Mouse (Mus musculus) heart, postnatal 0 days (tissue): Measurements from ENCODE around the gene Mdga2. TPM values are rescaled to one million over a fixed set of nuclear protein-coding genes. Genes with fewer than 3 reads are reported as not detected.

Experiments
- ATAC-seq: fragments of 200-750 bp; cut with Nextera tagmentation; 2 replicates; pipeline ENCODE4 v1.8.0; 2017; ENCODE audit warnings: low read depth, moderate number of reproducible peaks, moderate library complexity; ENCODE audit not compliant: insufficient read depth
- DNase-seq: peaks from one replicate; pipeline ENCODE4 v3.0.0-alpha.2; 2016; ENCODE audit warnings: low spot score
- H3K27ac ChIP-seq: fragments of 300-500 bp; sonication (generic); 2 replicates; pipeline ENCODE4 v1.5.1; 2014; ENCODE audit warnings: low read depth, mild to moderate bottlenecking
- H3K27me3 ChIP-seq: fragments of 300-500 bp; sonication (generic); 2 replicates; pipeline ENCODE4 v1.6.1; 2014; ENCODE audit warnings: low read length, mixed read lengths; ENCODE audit not compliant: control insufficient read depth, insufficient read depth
- H3K36me3 ChIP-seq: fragments of 300-500 bp; sonication (generic); replicated peaks from 2 replicates; pipeline ENCODE4 v1.6.1; 2014; ENCODE audit warnings: low read length, mixed read lengths; ENCODE audit not compliant: control insufficient read depth, insufficient read depth
- H3K4me1 ChIP-seq: fragments of 300-500 bp; sonication (generic); 2 replicates; pipeline ENCODE4 v1.6.1; 2014; ENCODE audit warnings: antibody characterized with exemption; ENCODE audit not compliant: control insufficient read depth, insufficient read depth
- H3K4me2 ChIP-seq: fragments of 300-500 bp; sonication (generic); 2 replicates; pipeline ENCODE4 v1.6.1; 2014; ENCODE audit warnings: low read depth, mild to moderate bottlenecking, low read length, moderate library complexity
- H3K4me3 ChIP-seq: fragments of 300-500 bp; sonication (generic); 2 replicates; pipeline ENCODE4 v1.5.1; 2014; ENCODE audit warnings: low read depth, low read length
- H3K9ac ChIP-seq: fragments of 300-500 bp; sonication (generic); replicated peaks from 2 replicates; pipeline ENCODE4 v1.6.1; 2014; ENCODE audit warnings: low read depth, low read length, mixed read lengths
- H3K9me3 ChIP-seq: fragments of 300-500 bp; sonication (generic); replicated peaks from 2 replicates; pipeline ENCODE4 v1.6.1; 2016; ENCODE audit warnings: low read length; ENCODE audit not compliant: control insufficient read depth
- CTCF ChIP-seq: IDR thresholded peaks from 2 replicates; pipeline ENCODE4 v1.5.1; 2016; ENCODE audit warnings: antibody characterized with exemption, control low read depth, low read depth
- EP300 ChIP-seq: IDR thresholded peaks from 2 replicates; pipeline ENCODE4 v1.6.1; 2016; ENCODE audit warnings: antibody characterized with exemption, low read depth
- WGBS: fragments of 180-500 bp; shearing (Covaris S2); extraction: QIAGEN DNeasy Blood & Tissue Kit; methylation state at CpG from one replicate; pipeline ENCODE4 v1.1.7; 2014; 5-methylcytosine and 5-hydroxymethylcytosine counted together
- polyA plus RNA-seq: library from polyadenylated mRNA; unstranded; fragments of >200 nt; fragmentation: Nextera tagmentation; extraction: Ambion mirVana; gene quantifications from 2 replicates; pipeline ENCODE4 v1.2.1, GENCODE M21; 2015
- total RNA-seq: library from RNA; depleted of rRNA; stranded (reverse); fragments of >200 nt; gene quantifications from 2 replicates; pipeline ENCODE4 v1.2.3, GENCODE M21; 2014; ENCODE audit warnings: low replicate concordance

Mdga2 gene
- total and polyA plus RNA-seq, 2 experiments from 2014 or later = 0.16 to 0.19 TPM

GRCm38 (mm10) chr12:66556846-66557245 lies 665.5 kb downstream of the Mdga2 start:
- Histone ChIP-seq H3K4me2 (no peak overlapping the region), H3K27me3 (no peaks in the 10 kb centered on the region), H3K27ac (no peak overlapping the region), H3K4me3 (no peak overlapping the region), H3K4me1 (no peaks in the 10 kb centered on the region), H3K9me3 (no peaks in the 10 kb centered on the region), H3K9ac (no peak overlapping the region), H3K36me3 (no peaks in the 10 kb centered on the region)
- WGBS = 83% methylated on average over 3 of the region's 3 CpGs
- no peak for ATAC-seq
- no peak for DNase-seq
- TF ChIP-seq CTCF (no peak), EP300 (no peak)

- ATAC-seq = no peak
- no peak for DNase-seq
- Histone ChIP-seq H3K9ac (no peak overlapping the region), H3K36me3 (no peaks in the 10 kb centered on the region), H3K4me1 (no peaks in the 10 kb centered on the region), H3K27me3 (no peaks in the 10 kb centered on the region), H3K27ac (no peak overlapping the region), H3K4me2 (no peak overlapping the region), H3K9me3 (no peaks in the 10 kb centered on the region), H3K4me3 (no peak overlapping the region)
- TF ChIP-seq CTCF (no peak), EP300 (no peak)
- WGBS = 54% methylated on average over 2 of the region's 2 CpGs
These were observed 666.0 kb downstream of the Mdga2 start for GRCm38 (mm10) chr12:66556178-66556820.

- Histone ChIP-seq H3K4me1 (no peaks in the 10 kb centered on the region), H3K27ac (no peak overlapping the region), H3K27me3 (no peaks in the 10 kb centered on the region), H3K9me3 (no peaks in the 10 kb centered on the region), H3K36me3 (no peaks in the 10 kb centered on the region), H3K4me3 (no peak overlapping the region), H3K9ac (no peak overlapping the region), H3K4me2 (no peak overlapping the region)
- DNase-seq = no peak
- TF ChIP-seq EP300 = no peak
- no peak for TF ChIP-seq CTCF
- WGBS = 38% methylated on average over 2 of the region's 2 CpGs
- no peak for ATAC-seq
These were observed 697.4 kb downstream of the Mdga2 start for GRCm38 (mm10) chr12:66524973-66525372.

- no peak overlapping the region for H3K9ac ChIP-seq
- no peak overlapping the region for H3K27ac ChIP-seq
- no peak overlapping the region for H3K4me3 ChIP-seq
- no peak overlapping the region for H3K4me2 ChIP-seq
- no peaks in the 10 kb centered on the region for H3K4me1 ChIP-seq
- H3K9me3 ChIP-seq = no peaks in the 10 kb centered on the region
- no peak for DNase-seq
- no peak for ATAC-seq
- TF ChIP-seq CTCF (no peak), EP300 (no peak)
- H3K36me3 ChIP-seq = no peaks in the 10 kb centered on the region
- 55% methylated on average over 4 of the region's 4 CpGs for WGBS
- no peaks in the 10 kb centered on the region for H3K27me3 ChIP-seq
These were observed 723.1 kb downstream of the Mdga2 start for GRCm38 (mm10) chr12:66499258-66499657.

- H3K9ac ChIP-seq = no peak overlapping the region
- no peak overlapping the region for H3K4me3 ChIP-seq
- no peaks in the 10 kb centered on the region for H3K36me3 ChIP-seq
- DNase-seq (no peak), ATAC-seq (no peak)
- H3K4me1 ChIP-seq = no peaks in the 10 kb centered on the region
- H3K9me3 ChIP-seq = no peaks in the 10 kb centered on the region
- H3K27ac ChIP-seq = no peak overlapping the region
- 68% methylated on average over 4 of the region's 4 CpGs for WGBS
- TF ChIP-seq EP300 (no peak), CTCF (no peak)
- H3K27me3 ChIP-seq = no peaks in the 10 kb centered on the region
- H3K4me2 ChIP-seq = no peak overlapping the region
These were observed 751.5 kb downstream of the Mdga2 start for GRCm38 (mm10) chr12:66470868-66471267.

GRCm38 (mm10) chr12:66470243-66470863 lies 752.0 kb downstream of the Mdga2 start:
- Histone ChIP-seq H3K9me3 (no peaks in the 10 kb centered on the region), H3K4me1 (no peaks in the 10 kb centered on the region), H3K36me3 (no peaks in the 10 kb centered on the region), H3K4me3 (no peak overlapping the region), H3K9ac (no peak overlapping the region), H3K27ac (no peak overlapping the region), H3K4me2 (no peak overlapping the region), H3K27me3 (no peaks in the 10 kb centered on the region)
- no peak for DNase-seq
- no peak for ATAC-seq
- WGBS = 84% methylated on average over 8 of the region's 8 CpGs
- no peak for TF ChIP-seq CTCF
- TF ChIP-seq EP300 = no peak
